Mouse (Mus musculus) heart, postnatal 0 days (tissue): ENCODE data around the gene Bpifb3.

Experiments
- CTCF ChIP-seq: IDR thresholded peaks from 2 replicates; pipeline ENCODE4 v1.5.1; 2016; ENCODE audit warnings: antibody characterized with exemption, control low read depth, low read depth
- EP300 ChIP-seq: IDR thresholded peaks from 2 replicates; pipeline ENCODE4 v1.6.1; 2016; ENCODE audit warnings: antibody characterized with exemption, low read depth

GRCm38 (mm10) chr2:153937843-153938242, 19.8 kb downstream of the Bpifb3 start, which contains the start of gene Bpifb4:
- TF ChIP-seq CTCF, result no peak
- no peak for TF ChIP-seq EP300
